Mouse (Mus musculus) E14TG2a.4 (cell line): ENCODE results near the gene Pcyt1a.

ENCODE experiments used
- CTCF ChIP-seq: conservative IDR thresholded peaks from 2 replicates; pipeline ENCODE4 v1.5.1; 2014; ENCODE audit warnings: low read length
- POU5F1 ChIP-seq: IDR thresholded peaks from 2 replicates; pipeline ENCODE4 v1.6.1; 2014; ENCODE audit warnings: low read length, borderline replicate concordance

GRCm38 (mm10) chr16:32495965-32496364 is 65.2 kb downstream of the Pcyt1a start, which contains the start of gene Zdhhc19:
- TF ChIP-seq CTCF, result no peak
- TF ChIP-seq POU5F1, result no peak
